Mouse (Mus musculus) heart, adult 10 weeks (tissue): ENCODE results near the gene Olfr688. TPM values are rescaled to one million over a fixed set of nuclear protein-coding genes. Genes with fewer than 3 reads are reported as not detected.

Experiments used
- polyA plus RNA-seq: library from polyadenylated mRNA; stranded (reverse); fragments of 350-450 nt; fragmentation: Illumina TruSeq; extraction: RNeasy Lipid Tissue Mini Kit (QIAGEN cat#74804); gene quantifications from one replicate; pipeline ENCODE4 v1.2.3, GENCODE M21; 2014; ENCODE audit warnings: low read depth, low replicate concordance

The Olfr688 gene
- not detected for polyA plus RNA-seq

DNA sequence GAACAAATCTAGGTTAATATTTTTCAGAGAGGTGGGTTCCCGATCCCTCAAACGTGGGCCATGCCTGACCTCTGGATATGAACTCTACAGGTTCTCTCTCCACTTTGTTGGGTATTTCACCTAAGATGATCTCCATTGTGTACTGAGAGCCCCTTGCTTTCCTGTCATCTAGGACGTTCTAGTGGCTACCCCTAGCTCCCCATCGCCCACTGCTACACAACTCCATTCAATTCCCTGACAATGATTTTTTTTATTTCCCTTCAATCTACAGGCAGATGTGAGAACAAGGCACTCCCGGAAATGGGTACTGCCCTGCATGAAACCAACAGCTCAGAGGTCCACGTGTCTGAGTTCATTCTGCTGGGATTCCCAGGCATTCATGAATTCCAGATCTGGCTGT, at the start of gene Olfr688:
TSS of gene Olfr688 (plus strand) at position 301 of the 400 bp plus-strand sequence.

DNA sequence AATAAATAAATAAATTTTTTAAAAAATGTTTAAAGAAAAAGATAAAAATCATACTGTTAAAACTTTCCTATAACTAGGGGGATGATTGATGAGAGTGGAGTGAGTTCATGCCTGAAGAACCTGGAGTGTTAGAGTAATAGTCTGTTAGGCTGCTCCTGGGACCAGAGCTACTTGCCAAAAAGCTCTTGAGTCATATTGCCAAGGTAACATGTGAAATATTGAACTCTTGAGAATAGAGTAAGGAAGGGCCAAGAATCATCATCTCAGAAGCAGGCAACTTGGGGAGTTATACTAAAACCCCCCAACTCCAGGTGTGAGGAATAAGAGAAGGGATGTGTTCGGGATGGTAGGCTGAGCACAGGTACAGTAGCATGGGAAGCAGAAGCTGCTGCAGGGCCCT, 23.0 kb downstream of the Olfr688 start, which contains the start of gene Olfr689:
TSS of gene Olfr689 (plus strand) at position 301 of the 400 bp plus-strand sequence.

DNA sequence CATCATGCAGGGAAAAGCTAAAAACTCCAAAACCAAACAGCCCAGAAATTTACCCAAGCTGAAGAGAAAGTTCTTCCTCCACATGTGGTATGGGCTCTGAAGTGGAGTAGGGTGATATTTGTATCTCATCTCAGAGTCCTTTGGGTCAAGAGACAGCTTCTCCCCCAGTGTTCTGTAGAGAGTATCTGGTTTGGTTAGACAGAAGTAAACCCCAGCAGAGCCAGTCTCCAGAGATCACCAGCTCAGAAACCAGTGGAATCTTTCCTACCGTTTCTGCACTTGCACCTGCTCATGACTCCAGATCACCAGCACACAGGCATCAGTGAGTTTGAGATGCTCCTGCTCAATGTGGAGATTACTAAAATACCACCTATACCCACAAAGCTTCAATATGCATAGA, 46.1 kb downstream of the Olfr688 start, which contains the start of gene Olfr690:
TSS of gene Olfr690 (minus strand) at position 101 of the 400 bp plus-strand sequence.

Other genes with a start within 250 kb of the Olfr688 start
- gene Olfr677, start 236.7 kb upstream of the Olfr688 start, polyA plus RNA-seq = not detected
- not detected for gene Olfr678, start 223.6 kb upstream of the Olfr688 start, polyA plus RNA-seq
- not detected for gene Olfr679, start 206.9 kb upstream of the Olfr688 start, polyA plus RNA-seq
- not detected for gene Olfr680-ps1, start 195.3 kb upstream of the Olfr688 start, polyA plus RNA-seq
- gene Olfr681, start 171.3 kb upstream of the Olfr688 start, polyA plus RNA-seq = not detected
- not detected for gene Olfr683, start 141.1 kb upstream of the Olfr688 start, polyA plus RNA-seq
- not detected for gene Olfr684, start 124.4 kb upstream of the Olfr688 start, polyA plus RNA-seq
- gene Olfr685, start 102.1 kb upstream of the Olfr688 start, polyA plus RNA-seq = not detected
- gene Olfr686, start 80.6 kb upstream of the Olfr688 start, polyA plus RNA-seq = not detected
- not detected for gene Olfr689, start 23.1 kb downstream of the Olfr688 start, polyA plus RNA-seq
- not detected for gene Olfr690, start 46.0 kb downstream of the Olfr688 start, polyA plus RNA-seq
- not detected for gene Olfr691, start 54.2 kb downstream of the Olfr688 start, polyA plus RNA-seq
- gene Olfr692, start 80.1 kb downstream of the Olfr688 start, polyA plus RNA-seq = not detected
- not detected for gene Gm5901, start 86.9 kb downstream of the Olfr688 start, polyA plus RNA-seq
- 20.8 TPM for gene Fam160a2, start 112.0 kb downstream of the Olfr688 start, polyA plus RNA-seq
- gene Cnga4, start 116.5 kb downstream of the Olfr688 start, polyA plus RNA-seq = not detected
- not detected for gene Cckbr, start 137.6 kb downstream of the Olfr688 start, polyA plus RNA-seq
- gene Cavin3, start 194.2 kb downstream of the Olfr688 start, polyA plus RNA-seq = 22.7 TPM